Mouse (Mus musculus) thymus, adult 2 months (tissue): ENCODE measurements around the gene Hnf4a. TPM values are rescaled to one million over a fixed set of nuclear protein-coding genes. Genes with fewer than 3 reads are reported as not detected.

Experiments used
- DNase-seq: peaks from one replicate; pipeline ENCODE4 v3.0.0; 2021
- H3K27ac ChIP-seq: fragments of 200-500 bp; 2 replicates; pipeline ENCODE4 v1.5.1; 2012; ENCODE audit warnings: low read length, control low read depth; ENCODE audit not compliant: control insufficient read depth, insufficient read depth
- H3K27me3 ChIP-seq: fragments of 200-500 bp; 2 replicates; pipeline ENCODE4 v1.6.1; 2012; ENCODE audit warnings: mild to moderate bottlenecking, low read length, moderate library complexity, mixed read lengths; ENCODE audit not compliant: control insufficient read depth, insufficient read depth
- H3K36me3 ChIP-seq: fragments of 200-500 bp; 2 replicates; pipeline ENCODE4 v1.6.1; 2012; ENCODE audit warnings: mild to moderate bottlenecking, low read length, moderate library complexity; ENCODE audit not compliant: control insufficient read depth, insufficient read depth
- H3K4me1 ChIP-seq: fragments of 200-500 bp; replicated peaks from 2 replicates; pipeline ENCODE4 v1.6.1; 2012; ENCODE audit warnings: low read length; ENCODE audit not compliant: control insufficient read depth, insufficient read depth
- H3K4me3 ChIP-seq: fragments of 200-500 bp; 2 replicates; pipeline ENCODE4 v1.5.1; 2012; ENCODE audit warnings: mild to moderate bottlenecking, low read length, control low read depth, moderate library complexity; ENCODE audit not compliant: control insufficient read depth, insufficient read depth
- CTCF ChIP-seq: fragments of 200-500 bp; IDR thresholded peaks from 2 replicates; pipeline ENCODE4 v1.5.1; 2012; ENCODE audit warnings: mild to moderate bottlenecking, control low read depth, low read length, moderate library complexity, borderline replicate concordance; ENCODE audit not compliant: control insufficient read depth, poor library complexity, insufficient read depth; ENCODE audit errors: extremely low read depth
- POLR2A ChIP-seq: fragments of 200-500 bp; IDR thresholded peaks from 2 replicates; pipeline ENCODE4 v1.6.1; 2012; ENCODE audit warnings: mild to moderate bottlenecking, low read length, control low read depth, moderate library complexity; ENCODE audit not compliant: control insufficient read depth, poor library complexity, insufficient read depth; ENCODE audit errors: extremely low read depth
- WGBS: fragments of 180-500 bp; shearing (Covaris S2); methylation state at CpG from one replicate; pipeline ENCODE4 v1.1.7; 2018; 5-methylcytosine and 5-hydroxymethylcytosine counted together
- polyA plus RNA-seq: library from polyadenylated mRNA; depleted of rRNA; stranded (reverse); fragments of >200 nt; gene quantifications from 2 replicates; pipeline ENCODE4 v1.2.3, GENCODE M21; 2012

Hnf4a gene
- polyA plus RNA-seq, 1 experiment = 0.44 TPM

DNA sequence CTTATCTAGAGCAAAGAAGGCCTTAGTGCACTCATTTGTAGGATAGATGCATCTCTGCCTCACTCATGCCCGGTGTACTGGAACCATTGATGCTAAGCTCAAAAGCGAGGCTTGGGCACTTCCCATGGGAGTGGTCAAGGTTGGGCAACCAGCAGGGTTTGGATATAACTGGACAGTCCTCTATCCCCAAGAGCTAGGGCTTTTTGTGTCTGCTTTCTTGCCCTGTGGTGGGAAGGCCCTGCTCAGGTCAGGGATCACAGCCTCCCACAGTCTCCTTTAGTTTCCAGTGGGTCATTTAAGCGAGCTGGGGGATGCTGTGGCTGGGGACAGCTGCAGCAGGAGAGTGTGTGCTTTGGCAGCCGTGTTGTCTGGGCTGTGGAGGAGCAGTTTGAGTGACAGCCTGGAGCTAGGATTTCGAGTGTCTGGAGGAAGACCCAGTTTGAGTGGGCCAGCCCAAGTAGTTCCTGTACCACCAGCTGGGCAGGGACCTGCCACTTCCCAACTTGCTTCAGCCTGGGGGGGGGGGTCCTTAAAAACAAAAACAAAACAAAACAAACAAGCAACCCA lies 16.8 kb upstream of the Hnf4a start:
- Histone ChIP-seq H3K36me3 (no peaks in the 10 kb centered on the region), H3K4me3 (no peak overlapping the region), H3K27ac (no peak overlapping the region), H3K4me1 (no peaks in the 10 kb centered on the region), H3K27me3 (no peaks in the 10 kb centered on the region)
- WGBS = 62% methylated on average over 5 of the region's 5 CpGs
- DNase-seq = no peak
- TF ChIP-seq POLR2A (no peak), CTCF (no peak)

GRCm38 (mm10) chr2:163490656-163491055 lies 16.0 kb upstream of the Hnf4a start:
- no peaks in the 10 kb centered on the region for H3K27me3 ChIP-seq
- WGBS = 89% methylated on average over 17 of the region's 17 CpGs
- H3K4me3 ChIP-seq = no peak overlapping the region
- TF ChIP-seq CTCF = no peak
- TF ChIP-seq POLR2A = no peak
- H3K4me1 ChIP-seq = no peaks in the 10 kb centered on the region
- no peak for DNase-seq
- H3K36me3 ChIP-seq = no peaks in the 10 kb centered on the region
- no peak overlapping the region for H3K27ac ChIP-seq

DNA sequence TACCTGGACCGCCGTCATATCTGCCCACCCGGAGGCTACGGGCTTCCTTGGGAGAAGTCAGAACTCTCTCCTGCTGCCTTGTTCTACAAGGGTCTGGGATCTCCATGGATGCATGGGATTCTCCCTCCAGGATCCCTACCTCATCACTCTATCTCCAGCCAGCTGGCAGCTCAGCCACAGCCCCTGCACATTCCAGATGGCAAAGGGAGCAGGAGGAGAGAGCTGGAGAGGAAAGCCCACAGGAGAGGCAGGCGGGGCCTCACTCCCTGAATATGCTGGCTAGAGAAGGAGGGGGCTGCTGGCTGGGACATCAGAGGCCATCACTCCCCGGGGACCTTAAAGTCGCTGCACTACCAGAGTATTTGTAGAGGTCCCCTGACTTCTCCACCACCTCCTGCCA lies 15.3 kb upstream of the Hnf4a start:
- Histone ChIP-seq H3K36me3 (no peaks in the 10 kb centered on the region), H3K27ac (no peak overlapping the region), H3K4me3 (no peak overlapping the region), H3K27me3 (no peaks in the 10 kb centered on the region), H3K4me1 (no peaks in the 10 kb centered on the region)
- DNase-seq = no peak
- 71% methylated on average over 7 of the region's 7 CpGs for WGBS
- TF ChIP-seq CTCF (no peak), POLR2A (no peak)

DNA sequence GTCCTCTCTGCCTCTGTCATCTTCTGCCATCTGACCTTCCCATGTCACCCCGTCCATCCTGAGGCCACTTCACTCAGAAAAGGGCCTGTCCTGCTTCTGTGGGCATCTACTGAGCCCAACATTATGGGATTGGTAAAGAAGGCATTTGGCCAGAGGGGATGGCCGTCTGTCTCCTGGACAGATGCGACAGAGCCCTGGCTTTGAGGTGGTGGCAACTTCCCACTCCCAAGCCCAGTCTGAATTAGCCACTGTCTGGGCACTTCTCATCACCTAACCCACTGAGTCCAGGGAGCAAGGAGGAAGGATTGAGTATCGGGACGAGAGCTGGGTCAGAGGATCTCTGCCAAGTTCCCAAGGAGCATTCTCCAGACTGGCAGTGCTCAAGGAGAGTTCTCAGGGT lies 14.6 kb upstream of the Hnf4a start, which contains the start of gene R3hdml:
R3hdml (plus strand) TSS at position 301 of the 400 bp plus-strand sequence.
- H3K27ac ChIP-seq = no peak within 1 kb of the TSS
- H3K36me3 ChIP-seq = no peaks in the 10 kb centered on the region
- DNase-seq = no peak
- no peak within 1 kb of the TSS for H3K4me3 ChIP-seq
- no peaks in the 10 kb centered on the region for H3K4me1 ChIP-seq
- H3K27me3 ChIP-seq = no peaks in the 10 kb centered on the region
- WGBS = 81% methylated on average over 5 of the region's 5 CpGs
- TF ChIP-seq CTCF = no peak

GRCm38 (mm10) chr2:163493031-163493430 lies 13.6 kb upstream of the Hnf4a start:
- WGBS = 66% methylated on average over 5 of the region's 5 CpGs
- TF ChIP-seq CTCF = no peak
- no peak for TF ChIP-seq POLR2A
- DNase-seq = no peak
- no peaks in the 10 kb centered on the region for H3K36me3 ChIP-seq
- H3K4me1 ChIP-seq = no peaks in the 10 kb centered on the region
- no peak overlapping the region for H3K27ac ChIP-seq
- H3K27me3 ChIP-seq = no peaks in the 10 kb centered on the region
- no peak overlapping the region for H3K4me3 ChIP-seq

DNA sequence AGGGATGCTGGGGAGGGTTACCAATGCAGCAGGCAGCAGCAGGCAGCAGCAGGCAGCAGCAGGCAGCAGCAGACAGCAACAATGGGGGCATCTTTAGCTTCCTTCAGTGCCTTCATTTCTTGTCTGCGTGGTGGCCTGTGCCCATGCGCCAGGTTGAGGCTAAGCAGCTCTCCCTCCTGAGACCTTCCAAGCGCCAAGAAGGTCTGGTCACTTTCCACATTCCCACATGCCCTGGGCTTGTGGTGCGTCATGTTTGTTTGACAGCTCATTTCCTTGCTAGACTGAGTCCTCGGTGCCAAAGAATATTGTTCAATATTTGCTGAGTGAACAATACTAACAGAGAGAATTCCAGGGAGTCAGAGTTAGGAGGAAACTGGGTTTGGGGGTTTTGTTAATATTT lies 12.6 kb upstream of the Hnf4a start:
- 37% methylated on average over 5 of the region's 5 CpGs for WGBS
- no peaks in the 10 kb centered on the region for H3K4me1 ChIP-seq
- H3K27ac ChIP-seq = no peak overlapping the region
- no peaks in the 10 kb centered on the region for H3K36me3 ChIP-seq
- TF ChIP-seq CTCF = no peak
- no peak for TF ChIP-seq POLR2A
- no peak for DNase-seq
- H3K4me3 ChIP-seq = no peak overlapping the region
- no peaks in the 10 kb centered on the region for H3K27me3 ChIP-seq

- no peak for DNase-seq
- 57% methylated on average over 6 of the region's 6 CpGs for WGBS
- H3K36me3 ChIP-seq = no peaks in the 10 kb centered on the region
- no peak overlapping the region for H3K4me3 ChIP-seq
- no peaks in the 10 kb centered on the region for H3K27me3 ChIP-seq
- H3K4me1 ChIP-seq = no peaks in the 10 kb centered on the region
- TF ChIP-seq CTCF (no peak), POLR2A (no peak)
- H3K27ac ChIP-seq = no peak overlapping the region
Observed at GRCm38 (mm10) chr2:163494456-163494855, 12.2 kb upstream of the Hnf4a start.
